ENCODE assay signal across 8 mouse cellular contexts in the genomic region with DNA sequence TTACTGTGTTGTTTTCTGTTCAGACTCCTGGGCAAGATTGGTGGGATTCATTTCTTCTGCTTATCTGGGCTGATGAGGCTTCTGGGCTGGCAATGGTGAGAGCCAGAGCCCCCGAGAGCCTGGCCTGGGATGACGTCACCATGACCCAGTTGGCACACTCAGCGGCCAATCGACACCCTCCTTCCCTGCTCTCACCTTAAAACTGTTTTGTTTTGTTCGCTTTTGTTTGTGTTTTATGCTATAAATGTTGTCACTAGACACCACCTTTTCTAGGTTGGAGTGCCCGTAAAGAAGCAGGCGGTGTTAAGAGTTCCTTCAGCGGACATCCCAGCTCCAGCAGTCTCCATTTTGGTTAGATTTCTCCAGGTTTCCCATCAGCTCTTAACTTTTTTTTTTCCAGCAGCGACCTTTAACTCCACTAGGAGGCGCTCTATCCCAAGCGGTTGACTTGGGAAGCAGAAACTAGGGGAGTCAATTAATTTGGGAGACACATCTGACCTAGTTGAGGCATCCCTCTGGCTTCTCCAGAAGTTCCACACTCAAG. TPM values are rescaled to one million over a fixed set of nuclear protein-coding genes. Genes with fewer than 3 reads are reported as not detected.
A peak's percentile ranks its signal among the peaks of the same experiment; 100 is the strongest.
DNase-seq lines count a peak whose midpoint lies in the region; ATAC-seq and TF ChIP-seq lines count a peak whose summit lies in the region.

No protein-coding gene starts in this region.

- peak overlapping the region; percentile 74 for H3K4me2 ChIP-seq in liver, postnatal 0 days (ENCODE audit: low read depth, low read length)
- H3K4me2 ChIP-seq in neural tube, embryonic 13.5 days, result peak overlapping the region; percentile 39

- H3K9me3 ChIP-seq in liver, postnatal 0 days (ENCODE audit: low read length), result no peaks in the 10 kb centered on the region
- no peaks in the 10 kb centered on the region for H3K9me3 ChIP-seq in neural tube, embryonic 13.5 days

- H3K9ac ChIP-seq in liver, postnatal 0 days (replicated peaks), result 0 out of 2 replicates have a peak overlapping the region, but pooled peaks have one; percentile 21
- H3K9ac ChIP-seq in neural tube, embryonic 13.5 days, result no peak overlapping the region

- 7% methylated on average over 11 of the region's 11 CpGs for WGBS in liver, postnatal 0 days (ENCODE audit: insufficient replicate concordance)
- 14% methylated on average over 11 of the region's 11 CpGs for WGBS in neural tube, embryonic 13.5 days

- no peaks in the 10 kb centered on the region for H3K27me3 ChIP-seq in Patski
- H3K27me3 ChIP-seq in liver, postnatal 0 days (ENCODE audit: insufficient read depth, low read length), result no peaks in the 10 kb centered on the region
- no peaks in the 10 kb centered on the region for H3K27me3 ChIP-seq in neural tube, embryonic 13.5 days

- DNase-seq in A20 (ENCODE audit: low read depth, low spot score), result peak; percentile 74
- DNase-seq in Patski (ENCODE audit: low read depth, low spot score), result no peak
- peak; percentile 87 for DNase-seq in embryo, embryonic 10.5 days (ENCODE audit: low spot score)
- DNase-seq in heart, adult 9 months (ENCODE audit: low spot score in 2 of 2), result peak; percentile 65 to 74
- DNase-seq in kidney, adult 8-10 months, result peak; percentile 59 to 67
- peak; percentile 63 for DNase-seq in liver, postnatal 0 days

- no peak for TF ChIP-seq EP300 in liver, postnatal 0 days (IDR thresholded peaks at IDR 0.05; ENCODE audit: low read depth)

- TF ChIP-seq CTCF in Patski (IDR thresholded peaks at IDR 0.05), result peak; percentile 77
- peak; percentile 86 for TF ChIP-seq CTCF in liver, postnatal 0 days (IDR thresholded peaks at IDR 0.05; ENCODE audit: low read depth)

- H3K27ac ChIP-seq in liver, postnatal 0 days (ENCODE audit: low read depth), result no peak overlapping the region
- H3K27ac ChIP-seq in neural tube, embryonic 13.5 days (replicated peaks), result no peak overlapping the region

- H3K4me1 ChIP-seq in liver, postnatal 0 days (ENCODE audit: insufficient read depth), result peaks cover 11% of the 10 kb centered on the region
- H3K4me1 ChIP-seq in neural tube, embryonic 13.5 days (replicated peaks), result peaks cover 10% of the 10 kb centered on the region

- CTCF ChIA-PET in Patski (lab: Charles Lee), result interaction anchor here (0.6 to 2.3 kb wide), 9 partner anchors 9 to 367 kb away, joined by 3 to 8 read pairs (median 5); no protein-coding TSS in a partner anchor

- H3K4me3 ChIP-seq in liver, postnatal 0 days (ENCODE audit: low read depth, low read length), result peak overlapping the region; percentile 34
- peak overlapping the region; percentile 16; the same call in 1 of the 2 replicates for H3K4me3 ChIP-seq in neural tube, embryonic 13.5 days

- POLR2A ChIA-PET in Patski (lab: Charles Lee), result interaction anchor here (1.0 to 1.3 kb wide), 2 partner anchors 32 to 71 kb away, joined by 4 read pairs; no protein-coding TSS in a partner anchor

- in situ Hi-C loops in Patski (cut with MboI; ENCODE audit: low pct_unique_long_range_greater_than_20kb), result loop anchor here (5.0 to 10.0 kb wide), 3 partner anchors 176 to 376 kb away; no protein-coding TSS in a partner anchor

- H3K36me3 ChIP-seq in liver, postnatal 0 days (replicated peaks; ENCODE audit: insufficient read depth, low read length), result no peaks in the 10 kb centered on the region
- no peaks in the 10 kb centered on the region for H3K36me3 ChIP-seq in neural tube, embryonic 13.5 days

- no peak for ATAC-seq in Patski
- no peak for ATAC-seq in liver, postnatal 0 days
- no peak for ATAC-seq in neural tube, embryonic 13.5 days (ENCODE audit: low read depth)
- no peak for ATAC-seq in erythroid progenitor cell, adult 5-6 weeks (replicated peaks; ENCODE audit: low FRiP score, poor library complexity, severe bottlenecking)

RNA-seq across cellular contexts. Expression of a gene that starts 11.9 kb away (rescaled TPM):
- polyA plus RNA-seq in Patski (2021), result 8.3 TPM
- 1.2 and 1.3 TPM in 2 replicates for polyA plus RNA-seq in liver, postnatal 0 days (2015; fragmentation: Nextera tagmentation; extraction: Ambion mirVana)
- polyA plus RNA-seq in neural tube, embryonic 13.5 days (2015; fragmentation: Nextera tagmentation; extraction: Ambion mirVana), result 12.7 and 17.2 TPM in 2 replicates
- 11.3 and 15.1 TPM in 2 replicates for total RNA-seq in erythroid progenitor cell, adult 5-6 weeks (2015; ENCODE audit: low replicate concordance)
- total RNA-seq in erythroid progenitor cell, adult 5-6 weeks (2017; ENCODE audit: low replicate concordance), result 9.0 and 22.3 TPM in 2 replicates

RNA-seq across cellular contexts. Expression of a gene that starts 45.4 kb away (rescaled TPM):
- polyA plus RNA-seq in Patski (2021), result not detected
- polyA plus RNA-seq in liver, postnatal 0 days (2015; fragmentation: Nextera tagmentation; extraction: Ambion mirVana), result 1.8 TPM in 2 replicates
- 0.11 TPM in 1 of 2 replicates, not detected in the other for polyA plus RNA-seq in neural tube, embryonic 13.5 days (2015; fragmentation: Nextera tagmentation; extraction: Ambion mirVana)
- total RNA-seq in erythroid progenitor cell, adult 5-6 weeks (2015; ENCODE audit: low replicate concordance), result 9.7 and 23.1 TPM in 2 replicates
- total RNA-seq in erythroid progenitor cell, adult 5-6 weeks (2017; ENCODE audit: low replicate concordance), result 8.8 and 10.7 TPM in 2 replicates
